Comparison of ENCODE assay signal across 9 mouse cellular contexts in genomic region chr17:80179959-80180358, GRCm38 (mm10). TPM values are rescaled to one million over a fixed set of nuclear protein-coding genes. Genes with fewer than 3 reads are reported as not detected.
DNase-seq lines count a peak whose midpoint lies in the region; ATAC-seq and TF ChIP-seq lines count a peak whose summit lies in the region.
"Had no signal": no experiment of that assay in that cellular context is flagged by ENCODE, and none has a peak within 500 bp of the region (broad histone marks: within the 10 kb centered on the region; RNA-seq: fewer than 3 reads in every experiment).

No protein-coding gene starts in this region.

- TF ChIP-seq EP300 in lung, postnatal 0 days (IDR thresholded peaks at IDR 0.05): no peak

- peak; percentile 98 for TF ChIP-seq CTCF in lung, postnatal 0 days (IDR thresholded peaks at IDR 0.05)

- no peak overlapping the region for H3K4me3 ChIP-seq in hindbrain, embryonic 12.5 days
- no peak overlapping the region for H3K4me3 ChIP-seq in lung, postnatal 0 days (ENCODE audit: low read depth, low read length)

- no peaks in the 10 kb centered on the region for H3K27me3 ChIP-seq in hindbrain, embryonic 12.5 days
- H3K27me3 ChIP-seq in lung, postnatal 0 days (replicated peaks; ENCODE audit: insufficient read depth, low read length): no peaks in the 10 kb centered on the region

- no peaks in the 10 kb centered on the region for H3K9me3 ChIP-seq in hindbrain, embryonic 12.5 days (replicated peaks)
- H3K9me3 ChIP-seq in lung, postnatal 0 days (ENCODE audit: low read length): no peaks in the 10 kb centered on the region

- DNase-seq in NIH3T3 (ENCODE audit: low read depth): peak; percentile 89
- peak; percentile 87 for DNase-seq in cerebellum, postnatal 10 days
- peak; percentile 52 to 61 for DNase-seq in frontal cortex, postnatal 14 days (ENCODE audit: low spot score in 2 of 2)
- DNase-seq in layer of hippocampus, adult 9-11 months: peak; percentile 69
- peak; percentile 93 for DNase-seq in lung, postnatal 0 days (ENCODE audit: low spot score)
- DNase-seq in retina, adult 2 months (ENCODE audit: low read depth, low spot score): peak; percentile 58
- DNase-seq in thymus, postnatal 25 days: peak; percentile 78

- WGBS in hindbrain, embryonic 12.5 days: under 1% methylated on average over 6 of the region's 6 CpGs
- WGBS in lung, postnatal 0 days: 1% methylated on average over 6 of the region's 6 CpGs

- H3K9ac ChIP-seq in hindbrain, embryonic 12.5 days: no peak overlapping the region
- no peak overlapping the region for H3K9ac ChIP-seq in lung, postnatal 0 days (replicated peaks; ENCODE audit: low read depth)

- no peak overlapping the region for H3K27ac ChIP-seq in hindbrain, embryonic 12.5 days
- no peak overlapping the region for H3K27ac ChIP-seq in lung, postnatal 0 days (ENCODE audit: low read length)

- no peaks in the 10 kb centered on the region for H3K4me1 ChIP-seq in hindbrain, embryonic 12.5 days
- H3K4me1 ChIP-seq in lung, postnatal 0 days (ENCODE audit: insufficient read depth, low read depth, low read length): 0 out of 2 replicates have a peak, but pooled peaks cover 4% of the 10 kb centered on the region

- H3K36me3 ChIP-seq in hindbrain, embryonic 12.5 days: no peaks in the 10 kb centered on the region
- H3K36me3 ChIP-seq in lung, postnatal 0 days (ENCODE audit: insufficient read depth, low read length): no peaks in the 10 kb centered on the region

- peak; percentile 83 for ATAC-seq in hindbrain, embryonic 12.5 days (ENCODE audit: low FRiP score)
- ATAC-seq in lung, postnatal 0 days: peak; percentile 79

- no peak overlapping the region for H3K4me2 ChIP-seq in hindbrain, embryonic 12.5 days (replicated peaks)
- no peak overlapping the region for H3K4me2 ChIP-seq in lung, postnatal 0 days (replicated peaks; ENCODE audit: low read depth, low read length)

RNA-seq across cellular contexts. Expression of gene Srsf7, which starts 27.1 kb away (rescaled TPM):
- polyA plus RNA-seq in hindbrain, embryonic 12.5 days (2016; fragmentation: Nextera tagmentation; extraction: Ambion mirVana): 592 and 633 TPM in 2 replicates
- 162 and 178 TPM in 2 replicates for polyA plus RNA-seq in lung, postnatal 0 days (2015; fragmentation: Nextera tagmentation; extraction: Ambion mirVana)

RNA-seq across cellular contexts. Expression of gene Ttc39d, which starts 27.3 kb away (rescaled TPM):
- 0.14 and 0.30 TPM in 2 replicates for polyA plus RNA-seq in hindbrain, embryonic 12.5 days (2016; fragmentation: Nextera tagmentation; extraction: Ambion mirVana)
- polyA plus RNA-seq in lung, postnatal 0 days (2015; fragmentation: Nextera tagmentation; extraction: Ambion mirVana): 0.19 and 0.21 TPM in 2 replicates
- polyA plus RNA-seq: stomach, embryonic 14.5 days had no signal

RNA-seq across cellular contexts. Expression of gene Gemin6, which starts 44.3 kb away (rescaled TPM):
- polyA plus RNA-seq in hindbrain, embryonic 12.5 days (2016; fragmentation: Nextera tagmentation; extraction: Ambion mirVana): 23.2 and 25.6 TPM in 2 replicates
- polyA plus RNA-seq in lung, postnatal 0 days (2015; fragmentation: Nextera tagmentation; extraction: Ambion mirVana): 11.1 and 13.2 TPM in 2 replicates

RNA-seq across cellular contexts. Expression of gene Galm, which starts 52.7 kb away (rescaled TPM):
- 8.5 and 9.1 TPM in 2 replicates for polyA plus RNA-seq in hindbrain, embryonic 12.5 days (2016; fragmentation: Nextera tagmentation; extraction: Ambion mirVana)
- polyA plus RNA-seq in lung, postnatal 0 days (2015; fragmentation: Nextera tagmentation; extraction: Ambion mirVana): 7.5 and 8.6 TPM in 2 replicates
